Mouse (Mus musculus) embryonic stem cell, embryonic (primary cell): Measurements from ENCODE around the gene 1700008O03Rik.

ENCODE experiments used
- CTCF ChIA-PET, 4 experiments: fragments of 300-600 bp in 2 of 4; fragments of 350-600 bp in 2 of 4; sonication (Branson Sonifier 250); formaldehyde crosslinking; loops; one replicate each; lab custom pipeline; 2022; ENCODE audit warnings: inconsistent platforms in 2 of 4; lab: Charles Lee
- POLR2A ChIA-PET, 4 experiments: fragments of 300-600 bp in 2 of 4; fragments of 350-600 bp in 2 of 4; sonication (Branson Sonifier 250); formaldehyde crosslinking; loops; one replicate each; lab custom pipeline; 2022; ENCODE audit warnings: antibody characterized with exemption in 4 of 4, inconsistent platforms in 1 of 4; lab: Charles Lee

1700008O03Rik gene

GRCm38 (mm10) chr7:44393284-44393683 lies 7.7 kb upstream of the 1700008O03Rik start:
- POLR2A ChIA-PET, result interaction anchor here in 2 of 4 experiments (0.9 to 1.4 kb wide), 3 partner anchors 18 to 197 kb away, joined by 3 to 7 read pairs (median 4); partner anchors contain the start of gene Kcnc3 (in 1 of the 2)
- CTCF ChIA-PET, result interaction anchor here in 1 of 4 experiments (1.1 kb wide), 2 partner anchors 129 to 130 kb away, joined by 3 read pairs; no protein-coding TSS in a partner anchor

- CTCF ChIA-PET, result interaction anchor here in 2 of 4 experiments (0.7 to 1.1 kb wide), 2 partner anchors 81 to 129 kb away, joined by 4 to 5 read pairs; no protein-coding TSS in a partner anchor
- POLR2A ChIA-PET, result interaction anchor here in 2 of 4 experiments (0.7 to 2.9 kb wide), 6 partner anchors 12 to 198 kb away, joined by 3 to 11 read pairs (median 6); partner anchors contain the start of genes Josd2 (in 1 of the 2) and Kcnc3 (in 1 of the 2)
Observed at GRCm38 (mm10) chr7:44392341-44392740, 6.7 kb upstream of the 1700008O03Rik start.

- POLR2A ChIA-PET, result interaction anchor here in 2 of 4 experiments (1.3 to 2.9 kb wide), 4 partner anchors 13 to 76 kb away, joined by 4 to 11 read pairs (median 9); partner anchors contain the start of gene Josd2 (in 1 of the 2)
- CTCF ChIA-PET, result interaction anchor here in 3 of 4 experiments (0.7 to 1.1 kb wide), 3 partner anchors 81 to 129 kb away, joined by 3 to 5 read pairs (median 4); no protein-coding TSS in a partner anchor
Observed at GRCm38 (mm10) chr7:44391831-44392230, 6.2 kb upstream of the 1700008O03Rik start.

- ChIA-PET CTCF (interaction anchor here in 3 of 4 experiments (0.6 to 2.3 kb wide), 6 partner anchors 9 to 465 kb away, joined by 3 to 9 read pairs (median 3); no protein-coding TSS in a partner anchor), POLR2A (interaction anchor here (0.6 to 6.3 kb wide), 27 partner anchors 9 to 602 kb away, joined by 3 to 83 read pairs (median 4); partner anchors contain the start of genes Emc10 (in 1 of the 4), Fam71e1 (in 1 of the 4), Josd2 (in 1 of the 4) and Prmt1 (in 1 of the 4))
Observed at GRCm38 (mm10) chr7:44384716-44385059, 932 bp downstream of the 1700008O03Rik start.

GRCm38 (mm10) chr7:44383980-44384715 lies 1.5 kb downstream of the 1700008O03Rik start, which contains the start of gene Syt3:
TSS of gene Syt3 (plus strand) at chr7:44384102.
- ChIA-PET CTCF (interaction anchor here in 2 of 4 experiments (0.6 to 2.3 kb wide), 6 partner anchors 9 to 464 kb away, joined by 3 to 9 read pairs (median 4); no protein-coding TSS in a partner anchor), POLR2A (interaction anchor here (0.6 to 6.3 kb wide), 34 partner anchors 9 to 602 kb away, joined by 3 to 83 read pairs (median 4); partner anchors contain the start of genes Emc10 (in 1 of the 4), Fam71e1 (in 1 of the 4), Josd2 (in 1 of the 4) and Prmt1 (in 1 of the 4))

- CTCF ChIA-PET, result interaction anchor here in 2 of 4 experiments (0.6 to 1.0 kb wide), 2 partner anchors 16 to 320 kb away, joined by 3 to 19 read pairs; no protein-coding TSS in a partner anchor
- POLR2A ChIA-PET, result interaction anchor here in 3 of 4 experiments (0.6 to 6.3 kb wide), 13 partner anchors 8 to 167 kb away, joined by 3 to 83 read pairs (median 4); no protein-coding TSS in a partner anchor
Observed at GRCm38 (mm10) chr7:44382541-44382940, 3.1 kb downstream of the 1700008O03Rik start.

- POLR2A ChIA-PET, result interaction anchor here in 1 of 4 experiments (1.1 to 5.1 kb wide), 4 partner anchors 12 to 131 kb away, joined by 4 to 27 read pairs (median 6); partner anchors contain the start of genes 1700028J19Rik and 2410002F23Rik
- CTCF ChIA-PET, result no interaction called here
Observed at GRCm38 (mm10) chr7:44378290-44378689, 7.3 kb downstream of the 1700008O03Rik start.

GRCm38 (mm10) chr7:44375793-44376192 lies 9.8 kb downstream of the 1700008O03Rik start:
- ChIA-PET POLR2A (interaction anchor here (0.6 to 5.1 kb wide), 76 partner anchors 8 to 768 kb away, joined by 3 to 83 read pairs (median 6); partner anchors contain the start of genes Syt3 (in 4 of the 4), Josd2 (in 3 of the 4), 1700008O03Rik (in 2 of the 4) and 1700028J19Rik (in 2 of the 4)), CTCF (interaction anchor here in 3 of 4 experiments (0.6 to 1.5 kb wide), 14 partner anchors 9 to 909 kb away, joined by 3 to 6 read pairs (median 3); partner anchors contain the start of gene Syt3 (in 1 of the 3))

GRCm38 (mm10) chr7:44375207-44375606 lies 10.4 kb downstream of the 1700008O03Rik start:
- CTCF ChIA-PET, result interaction anchor here in 3 of 4 experiments (0.6 to 1.5 kb wide), 13 partner anchors 9 to 1029 kb away, joined by 3 to 6 read pairs (median 3); partner anchors contain the start of gene Syt3 (in 1 of the 3)
- POLR2A ChIA-PET, result interaction anchor here (0.6 to 5.1 kb wide), 88 partner anchors 9 to 768 kb away, joined by 3 to 83 read pairs (median 5); partner anchors contain the start of genes Syt3 (in 4 of the 4), Josd2 (in 3 of the 4), 1700008O03Rik (in 2 of the 4) and 1700028J19Rik (in 2 of the 4)

GRCm38 (mm10) chr7:44374756-44375155 lies 10.9 kb downstream of the 1700008O03Rik start:
- ChIA-PET POLR2A (interaction anchor here (0.5 to 5.1 kb wide), 91 partner anchors 8 to 767 kb away, joined by 3 to 83 read pairs (median 5); partner anchors contain the start of genes Syt3 (in 4 of the 4), 1700008O03Rik (in 2 of the 4), 1700028J19Rik (in 2 of the 4) and 2410002F23Rik (in 2 of the 4)), CTCF (interaction anchor here in 3 of 4 experiments (0.6 to 1.5 kb wide), 9 partner anchors 10 to 1028 kb away, joined by 3 to 6 read pairs (median 4); partner anchors contain the start of gene Syt3 (in 1 of the 3))

- CTCF ChIA-PET, result interaction anchor here in 3 of 4 experiments (0.5 to 1.5 kb wide), 4 partner anchors 65 to 219 kb away, joined by 3 to 5 read pairs (median 4); no protein-coding TSS in a partner anchor
- POLR2A ChIA-PET, result interaction anchor here (0.5 to 5.1 kb wide), 64 partner anchors 8 to 1195 kb away, joined by 3 to 83 read pairs (median 5); partner anchors contain the start of genes Josd2 (in 3 of the 4), Syt3 (in 3 of the 4), 1700008O03Rik (in 2 of the 4) and Emc10 (in 2 of the 4)
Observed at GRCm38 (mm10) chr7:44373889-44374652, 11.5 kb downstream of the 1700008O03Rik start.

GRCm38 (mm10) chr7:44373460-44373859 lies 12.2 kb downstream of the 1700008O03Rik start:
- POLR2A ChIA-PET, result interaction anchor here (0.5 to 5.1 kb wide), 40 partner anchors 7 to 1195 kb away, joined by 3 to 83 read pairs (median 4); partner anchors contain the start of genes Josd2 (in 3 of the 4), Kcnc3 (in 2 of the 4), 1700008O03Rik (in 1 of the 4) and Emc10 (in 1 of the 4)

GRCm38 (mm10) chr7:44372678-44373077 lies 12.9 kb downstream of the 1700008O03Rik start:
- POLR2A ChIA-PET, result interaction anchor here in 3 of 4 experiments (0.6 to 4.1 kb wide), 13 partner anchors 10 to 643 kb away, joined by 3 to 83 read pairs (median 4); partner anchors contain the start of genes Syt3 (in 2 of the 3), 1700008O03Rik (in 1 of the 3) and Josd2 (in 1 of the 3)
- CTCF ChIA-PET, result interaction anchor here in 2 of 4 experiments (0.7 to 1.1 kb wide), 4 partner anchors 21 to 593 kb away, joined by 3 to 10 read pairs (median 4); partner anchors contain the start of gene Pold1 (in 1 of the 2)

More at GRCm38 (mm10) chr7:44373460-44373859, 12.2 kb downstream of the 1700008O03Rik start:
- CTCF ChIA-PET, result interaction anchor here in 2 of 4 experiments (0.6 to 1.1 kb wide), 4 partner anchors 65 to 593 kb away, joined by 3 to 10 read pairs (median 4); partner anchors contain the start of gene Pold1 (in 1 of the 2)

- ChIA-PET POLR2A (interaction anchor here in 3 of 4 experiments (0.6 to 2.7 kb wide), 48 partner anchors 9 to 230 kb away, joined by 3 to 37 read pairs (median 4); partner anchors contain the start of genes Emc10 (in 2 of the 3), Fam71e1 (in 2 of the 3), Josd2 (in 2 of the 3) and Kcnc3 (in 2 of the 3)), CTCF (interaction anchor here (0.5 to 2.2 kb wide), 21 partner anchors 9 to 746 kb away, joined by 3 to 26 read pairs (median 4); partner anchors contain the start of gene Pold1 (in 1 of the 4))
Observed at GRCm38 (mm10) chr7:44360792-44361301, 24.8 kb downstream of the 1700008O03Rik start.
